Mouse (Mus musculus) heart, embryonic 12.5 days (tissue): ENCODE results near the gene Mrpl54. TPM values are rescaled to one million over a fixed set of nuclear protein-coding genes. Genes with fewer than 3 reads are reported as not detected.
"Not testable (repeated sequence)": the region's sequence is repeated elsewhere in the genome, so short reads cannot be mapped to it uniquely, and the experiment has no call there.

Source experiments
- ATAC-seq: fragments of 200-750 bp; cut with Nextera tagmentation; 2 replicates; pipeline ENCODE4 v1.8.0; 2017; ENCODE audit warnings: moderate TSS enrichment, moderate library complexity; ENCODE audit not compliant: insufficient number of reproducible peaks, low FRiP score
- H3K27ac ChIP-seq: fragments of 300-500 bp; sonication (generic); 2 replicates; pipeline ENCODE4 v1.5.1; 2016; ENCODE audit warnings: mild to moderate bottlenecking, moderate library complexity; ENCODE audit not compliant: poor library complexity, severe bottlenecking
- H3K27me3 ChIP-seq: fragments of 300-500 bp; sonication (generic); replicated peaks from 2 replicates; pipeline ENCODE4 v1.6.1; 2016; ENCODE audit warnings: mild to moderate bottlenecking, moderate library complexity
- H3K36me3 ChIP-seq: fragments of 300-500 bp; sonication (generic); 2 replicates; pipeline ENCODE4 v1.6.1; 2016; ENCODE audit warnings: mild to moderate bottlenecking, moderate library complexity
- H3K4me1 ChIP-seq: fragments of 300-500 bp; sonication (generic); replicated peaks from 2 replicates; pipeline ENCODE4 v1.6.1; 2016; ENCODE audit warnings: mild to moderate bottlenecking
- H3K4me2 ChIP-seq: fragments of 300-500 bp; sonication (generic); 2 replicates; pipeline ENCODE4 v1.6.1; 2016; ENCODE audit warnings: mild to moderate bottlenecking, moderate library complexity
- H3K4me3 ChIP-seq: fragments of 300-500 bp; sonication (generic); 2 replicates; pipeline ENCODE4 v1.5.1; 2016; ENCODE audit warnings: mild to moderate bottlenecking
- H3K9ac ChIP-seq: fragments of 300-500 bp; sonication (generic); 2 replicates; pipeline ENCODE4 v1.6.1; 2016; ENCODE audit warnings: mild to moderate bottlenecking, moderate library complexity
- H3K9me3 ChIP-seq: fragments of 300-500 bp; sonication (generic); replicated peaks from 2 replicates; pipeline ENCODE4 v1.6.1; 2016; ENCODE audit warnings: mild to moderate bottlenecking, moderate library complexity
- WGBS: fragments of 180-500 bp; shearing (Covaris S2); methylation state at CpG from one replicate; pipeline ENCODE4 v1.1.7; 2016; 5-methylcytosine and 5-hydroxymethylcytosine counted together
- polyA plus RNA-seq: library from polyadenylated mRNA; unstranded; fragments of >200 nt; fragmentation: Nextera tagmentation; extraction: Ambion mirVana; gene quantifications from 2 replicates; pipeline ENCODE4 v1.2.1, GENCODE M21; 2016

Gene Mrpl54
- polyA plus RNA-seq, 1 experiment from 2014 or later: 243 TPM

DNA sequence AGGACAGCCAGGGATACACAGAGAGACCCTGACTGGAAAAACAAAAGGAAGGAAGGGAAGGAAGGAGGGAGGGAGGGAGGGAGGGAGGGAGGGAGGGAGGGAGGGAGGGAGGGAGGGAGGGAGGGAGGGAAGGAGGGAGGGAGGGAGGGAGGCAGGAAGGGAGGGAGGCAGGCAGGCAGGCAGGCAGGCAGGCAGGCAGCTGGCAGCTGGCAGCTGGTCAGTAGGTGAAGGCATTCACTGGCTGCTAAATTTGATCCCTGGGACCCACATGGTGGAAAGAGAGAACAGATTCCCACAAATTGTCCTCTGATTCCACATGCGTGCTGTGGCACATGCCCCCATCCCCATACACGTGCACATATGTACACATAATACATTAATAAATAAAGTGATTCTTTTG lies 28.1 kb downstream of the Mrpl54 start:
- 88% methylated on average over 2 of the region's 2 CpGs for whole genome bisulfite sequencing
- Histone ChIP-seq H3K4me2 (no peak overlapping the region), H3K9ac (no peak overlapping the region), H3K4me3 (no peak overlapping the region), H3K4me1 (peaks cover 12% of the 10 kb centered on the region), H3K36me3 (no peaks in the 10 kb centered on the region), H3K27me3 (peaks cover 74% of the 10 kb centered on the region), H3K9me3 (no peaks in the 10 kb centered on the region), H3K27ac (no peak overlapping the region)
- no peak for ATAC-seq

DNA sequence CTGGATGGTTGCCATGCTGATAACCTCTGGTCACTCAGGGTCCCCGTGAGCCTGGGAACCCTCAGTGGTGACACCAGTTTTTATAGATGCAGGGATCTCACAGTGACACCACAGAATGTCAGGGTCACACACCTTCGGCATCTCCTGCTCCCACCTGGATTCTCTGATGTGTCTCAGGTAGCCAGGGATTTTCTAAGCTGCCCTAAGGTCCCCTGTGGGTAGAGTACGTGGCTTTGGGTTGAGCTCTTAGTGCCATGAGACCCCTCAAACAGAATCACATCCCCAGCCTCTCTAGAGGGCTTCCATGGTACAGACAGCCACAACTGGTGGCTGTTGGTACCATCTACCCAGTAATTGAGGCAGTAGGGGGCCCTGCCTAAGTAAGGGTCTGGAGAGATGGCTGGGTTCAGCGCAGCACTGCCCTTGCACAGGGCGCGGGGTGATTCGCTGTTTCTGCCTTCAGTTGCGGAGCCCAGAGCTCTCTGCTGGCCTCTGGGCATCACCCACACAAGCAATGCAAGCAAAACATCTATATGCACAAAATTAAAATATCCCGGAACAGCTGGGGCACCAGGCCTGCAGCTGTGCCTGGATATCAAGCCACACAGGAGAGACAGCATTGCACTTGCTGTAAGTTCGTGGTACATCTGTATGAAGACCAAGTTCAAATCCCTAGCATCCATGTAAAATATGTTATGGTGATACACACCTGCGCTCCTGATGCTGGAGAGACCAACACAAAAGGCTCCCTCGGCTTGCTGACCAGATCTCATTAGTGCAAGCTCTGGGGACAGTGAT lies 30.1 kb downstream of the Mrpl54 start:
- Histone ChIP-seq H3K27me3 (peaks cover 55% of the 10 kb centered on the region), H3K9ac (no peak overlapping the region), H3K4me2 (no peak overlapping the region), H3K4me3 (no peak overlapping the region), H3K4me1 (peaks cover 14% of the 10 kb centered on the region), H3K27ac (no peak overlapping the region), H3K36me3 (no peaks in the 10 kb centered on the region), H3K9me3 (no peaks in the 10 kb centered on the region)
- no peak for ATAC-seq
- WGBS: 77% methylated on average over 12 of the region's 12 CpGs

DNA sequence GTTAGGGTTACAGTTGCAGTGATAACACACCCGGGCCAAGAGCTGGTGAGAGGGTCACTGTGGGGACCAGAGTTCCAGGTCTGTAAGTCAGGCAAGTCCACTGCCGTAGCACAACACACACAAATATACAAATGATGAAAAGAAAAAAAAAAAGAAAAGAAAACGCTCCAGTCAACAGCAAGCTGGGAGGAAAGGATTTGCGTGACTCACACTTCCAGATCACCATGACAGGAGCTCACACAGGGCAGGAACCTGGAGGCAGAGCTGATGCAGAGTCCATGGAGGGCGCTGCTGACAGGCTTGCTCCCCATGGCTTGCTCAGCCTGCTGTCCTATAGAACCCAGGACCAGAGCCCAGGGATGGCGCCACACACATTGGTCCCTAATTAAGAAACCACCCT lies 32.5 kb downstream of the Mrpl54 start:
- H3K4me3 ChIP-seq: no peak overlapping the region
- peaks cover 53% of the 10 kb centered on the region for H3K27me3 ChIP-seq
- no peak for ATAC-seq
- H3K4me1 ChIP-seq: peaks cover 22% of the 10 kb centered on the region
- no peak overlapping the region for H3K4me2 ChIP-seq
- H3K9me3 ChIP-seq: no peaks in the 10 kb centered on the region
- WGBS: 66% methylated on average over 6 of the region's 6 CpGs
- H3K36me3 ChIP-seq: no peaks in the 10 kb centered on the region
- no peak overlapping the region for H3K9ac ChIP-seq
- H3K27ac ChIP-seq: no peak overlapping the region

GRCm38 (mm10) chr10:81233226-81233585 lies 33.5 kb downstream of the Mrpl54 start:
- 2% methylated on average over 22 of the region's 28 CpGs for WGBS
- no peaks in the 10 kb centered on the region for H3K9me3 ChIP-seq
- peak overlapping the region; percentile 86 for H3K9ac ChIP-seq
- H3K27me3 ChIP-seq: peaks cover 53% of the 10 kb centered on the region
- 0 out of 2 replicates have a peak overlapping the region, but pooled peaks have one; percentile 13 for H3K27ac ChIP-seq
- peak overlapping the region; percentile 78 for H3K4me2 ChIP-seq
- peak; percentile 68 for ATAC-seq
- H3K4me3 ChIP-seq: peak overlapping the region; percentile 71
- H3K4me1 ChIP-seq: peaks cover 22% of the 10 kb centered on the region
- no peaks in the 10 kb centered on the region for H3K36me3 ChIP-seq

GRCm38 (mm10) chr10:81232580-81233225 lies 34.0 kb downstream of the Mrpl54 start, which contains the start of gene Zfr2:
Zfr2 (plus strand) TSS chr10:81233155.
- WGBS: 5% methylated on average over 29 of the region's 29 CpGs
- Histone ChIP-seq H3K4me2 (peak within 1 kb of the TSS; percentile 78), H3K9ac (peak within 1 kb of the TSS; percentile 86), H3K4me1 (peaks cover 22% of the 10 kb centered on the region), H3K27me3 (peaks cover 52% of the 10 kb centered on the region), H3K27ac (0 out of 2 replicates have a peak within 1 kb of the TSS, but pooled peaks have one; percentile 13), H3K36me3 (no peaks in the 10 kb centered on the region), H3K4me3 (peak within 1 kb of the TSS; percentile 71), H3K9me3 (no peaks in the 10 kb centered on the region)
- ATAC-seq: peak; percentile 83

- WGBS: 49% methylated on average over 7 of the region's 7 CpGs
- Histone ChIP-seq H3K9ac (no peak overlapping the region), H3K4me1 (peaks cover 22% of the 10 kb centered on the region), H3K9me3 (no peaks in the 10 kb centered on the region), H3K36me3 (no peaks in the 10 kb centered on the region), H3K27me3 (peaks cover 40% of the 10 kb centered on the region), H3K4me2 (no peak overlapping the region), H3K27ac (no peak overlapping the region), H3K4me3 (no peak overlapping the region)
- no peak for ATAC-seq
These were observed 35.3 kb downstream of the Mrpl54 start for GRCm38 (mm10) chr10:81231436-81231835.

- no peak within 1 kb of the TSS for H3K27ac ChIP-seq
- peaks cover 37% of the 10 kb centered on the region for H3K27me3 ChIP-seq
- no peaks in the 10 kb centered on the region for H3K36me3 ChIP-seq
- no peak within 1 kb of the TSS for H3K9ac ChIP-seq
- H3K4me1 ChIP-seq: peaks cover 22% of the 10 kb centered on the region
- no peak for ATAC-seq
- H3K4me3 ChIP-seq: peak within 1 kb of the TSS; percentile 15
- WGBS: 14% methylated on average over 27 of the region's 27 CpGs
- no peaks in the 10 kb centered on the region for H3K9me3 ChIP-seq
- H3K4me2 ChIP-seq: peak within 1 kb of the TSS; percentile 58
These were observed 36.0 kb downstream of the Mrpl54 start, which contains the start of gene Atcay for GRCm38 (mm10) chr10:81230438-81231332. Atcay (minus strand) TSS chr10:81230833.

GRCm38 (mm10) chr10:81229735-81230437 lies 36.8 kb downstream of the Mrpl54 start:
- Histone ChIP-seq H3K4me1 (peaks cover 22% of the 10 kb centered on the region), H3K27ac (no peak overlapping the region), H3K27me3 (peaks cover 37% of the 10 kb centered on the region), H3K9me3 (no peaks in the 10 kb centered on the region), H3K36me3 (no peaks in the 10 kb centered on the region), H3K4me3 (peak overlapping the region; percentile 15), H3K4me2 (peak overlapping the region; percentile 58), H3K9ac (no peak overlapping the region)
- ATAC-seq: no peak
- 9% methylated on average over 20 of the region's 20 CpGs for WGBS

DNA sequence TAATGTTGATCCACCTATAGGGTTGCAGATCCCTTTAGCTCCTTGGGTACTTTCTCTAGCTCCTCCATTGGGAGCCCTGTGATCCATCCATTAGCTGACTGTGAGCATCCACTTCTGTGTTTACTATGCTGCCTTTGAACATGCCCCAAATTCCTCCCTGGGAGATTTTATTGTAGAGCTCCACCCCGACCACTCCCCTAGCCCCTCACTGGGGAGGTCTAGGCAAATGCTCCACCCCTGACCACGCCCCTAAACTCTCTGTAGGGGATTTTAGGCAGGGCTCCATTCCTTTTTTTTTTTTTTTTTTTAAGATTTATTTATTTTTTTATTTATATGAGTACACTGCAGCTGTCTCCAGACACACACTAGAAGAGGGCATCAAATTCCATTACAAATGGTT lies 43.0 kb downstream of the Mrpl54 start:
- not testable (repeated sequence) for ATAC-seq, H3K4me3 ChIP-seq, H3K4me1 ChIP-seq, H3K9me3 ChIP-seq, H3K27ac ChIP-seq, H3K4me2 ChIP-seq, H3K36me3 ChIP-seq, H3K9ac ChIP-seq
- H3K27me3 ChIP-seq: peaks cover 24% of the 10 kb centered on the region
- 44% methylated on average over 2 of the region's 2 CpGs for WGBS

- WGBS: 79% methylated on average over 5 of the region's 5 CpGs
- no peak overlapping the region for H3K4me3 ChIP-seq
- H3K27me3 ChIP-seq: peaks cover 19% of the 10 kb centered on the region
- no peak overlapping the region for H3K27ac ChIP-seq
- H3K4me2 ChIP-seq: no peak overlapping the region
- no peak overlapping the region for H3K9ac ChIP-seq
- 0 out of 2 replicates have a peak, but pooled peaks cover 2% of the 10 kb centered on the region for H3K4me1 ChIP-seq
- no peaks in the 10 kb centered on the region for H3K36me3 ChIP-seq
- no peak for ATAC-seq
- H3K9me3 ChIP-seq: no peaks in the 10 kb centered on the region
These were observed 45.2 kb downstream of the Mrpl54 start for GRCm38 (mm10) chr10:81221402-81222015.
